Mouse (Mus musculus) G1E (cell line): ENCODE measurements around the gene Ift122.

ENCODE experiments used
- CTCF ChIP-seq: IDR thresholded peaks from 2 replicates; pipeline ENCODE4 v1.5.1; 2012; ENCODE audit warnings: low read depth, low read length, inconsistent platforms, mixed read lengths
- POLR2AphosphoS5 ChIP-seq: IDR thresholded peaks from 2 replicates; pipeline ENCODE4 v1.6.1; 2012; ENCODE audit warnings: low read depth, low read length, inconsistent platforms; ENCODE audit not compliant: insufficient replicate concordance

DNA sequence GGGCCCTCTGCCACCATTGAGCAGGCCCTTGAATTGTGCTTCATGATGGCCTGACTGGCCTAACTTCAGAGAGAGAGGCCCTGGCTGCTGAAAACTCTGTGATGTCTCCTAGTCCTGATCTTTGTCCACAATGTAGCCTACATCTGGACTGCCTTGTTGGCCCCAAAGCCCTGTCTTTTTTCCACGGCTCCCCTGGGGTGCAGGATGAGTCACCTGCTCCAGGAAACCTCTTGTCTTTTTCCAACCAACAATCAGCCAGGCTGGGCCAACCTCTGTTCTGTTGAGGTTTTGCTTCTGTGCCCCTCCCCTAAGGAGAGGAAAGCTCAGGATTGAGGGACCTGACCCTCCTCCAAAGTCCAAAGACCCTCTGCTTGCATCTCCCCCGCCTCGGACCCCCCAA is 108.5 kb downstream of the Ift122 start:
- no peak for TF ChIP-seq CTCF
- no peak for TF ChIP-seq POLR2AphosphoS5
